Mouse (Mus musculus) erythroblast, embryonic 14.5 days (primary cell): ENCODE data around the gene Clstn2.

Experiments used
- GATA1 ChIP-seq: IDR thresholded peaks from 2 replicates; pipeline ENCODE4 v1.6.1; 2012; ENCODE audit warnings: low read length, inconsistent platforms, mixed read lengths
- TAL1 ChIP-seq: IDR thresholded peaks from 3 replicates; pipeline ENCODE4 v1.6.1; 2012; ENCODE audit warnings: low read length, inconsistent platforms, mixed read lengths

- TF ChIP-seq GATA1, result no peak
- no peak for TF ChIP-seq TAL1
Measured at GRCm38 (mm10) chr9:97773911-97774310, 259.1 kb downstream of the Clstn2 start.
